Mouse (Mus musculus): ENCODE measurements around the gene Gm904.
"Not testable (repeated sequence)": the region's sequence is repeated elsewhere in the genome, so short reads cannot be mapped to it uniquely, and the experiment has no call there.

Gene Gm904

GRCm38 (mm10) chr13:50642928-50643327 is at the start of gene Gm904:
TSS of gene Gm904 (plus strand) at chr13:50643228.
- not testable (repeated sequence) for DNase-seq (ENCODE audit: low read depth, low spot score)

DNA sequence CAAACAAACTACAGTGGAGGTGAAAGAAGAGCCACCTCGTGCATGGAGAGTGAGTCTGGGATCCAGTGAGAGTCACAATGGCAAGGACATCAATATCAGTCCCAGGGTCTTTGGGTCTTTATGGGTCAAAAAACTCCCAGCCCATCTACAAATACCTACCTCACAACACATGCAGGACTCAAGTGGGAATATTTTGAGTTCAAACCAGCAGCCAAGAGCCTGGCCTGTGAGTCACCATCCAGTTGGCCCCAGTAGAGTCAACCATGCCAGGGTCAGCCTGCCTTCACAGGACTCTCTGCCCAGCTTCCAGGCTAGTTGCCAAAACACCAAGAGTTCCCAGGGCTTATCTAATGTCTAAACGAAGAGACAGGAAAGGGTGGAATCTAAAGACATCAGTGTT is 5.7 kb downstream of the Gm904 start:
- not testable (repeated sequence) for DNase-seq (ENCODE audit: low read depth, low spot score)
